Mouse (Mus musculus) lung, embryonic 14.5 days (tissue): ENCODE results near the gene Olfr159. TPM values are rescaled to one million over a fixed set of nuclear protein-coding genes. Genes with fewer than 3 reads are reported as not detected.

Experiments
- ATAC-seq: fragments of 200-750 bp; cut with Nextera tagmentation; 2 replicates; pipeline ENCODE4 v1.8.0; 2017; ENCODE audit warnings: mild to moderate bottlenecking, moderate TSS enrichment, moderate library complexity; ENCODE audit not compliant: insufficient read depth
- DNase-seq: peaks from one replicate; pipeline ENCODE4 v3.0.0-alpha.2; 2015
- H3K27ac ChIP-seq: fragments of 300-500 bp; sonication (generic); 2 replicates; pipeline ENCODE4 v1.5.1; 2014; ENCODE audit warnings: low read depth, mild to moderate bottlenecking, moderate library complexity
- H3K27me3 ChIP-seq: fragments of 300-500 bp; sonication (generic); 2 replicates; pipeline ENCODE4 v1.6.1; 2014; ENCODE audit warnings: low read length, control low read depth; ENCODE audit not compliant: insufficient read depth
- H3K36me3 ChIP-seq: fragments of 300-500 bp; sonication (generic); 2 replicates; pipeline ENCODE4 v1.6.1; 2014; ENCODE audit warnings: control low read depth; ENCODE audit not compliant: insufficient read depth
- H3K4me1 ChIP-seq: fragments of 300-500 bp; sonication (generic); 2 replicates; pipeline ENCODE4 v1.6.1; 2014; ENCODE audit warnings: antibody characterized with exemption, control low read depth; ENCODE audit not compliant: insufficient read depth
- H3K4me2 ChIP-seq: fragments of 300-500 bp; sonication (generic); 2 replicates; pipeline ENCODE4 v1.6.1; 2014; ENCODE audit warnings: mild to moderate bottlenecking
- H3K4me3 ChIP-seq: fragments of 300-500 bp; sonication (generic); 2 replicates; pipeline ENCODE4 v1.5.1; 2014; ENCODE audit warnings: low read depth, low read length
- H3K9ac ChIP-seq: fragments of 300-500 bp; sonication (generic); 2 replicates; pipeline ENCODE4 v1.6.1; 2014
- H3K9me3 ChIP-seq: fragments of 300-500 bp; sonication (generic); 2 replicates; pipeline ENCODE4 v1.6.1; 2016; ENCODE audit warnings: low read depth, low read length, control low read depth
- CTCF ChIP-seq: IDR thresholded peaks from 2 replicates; pipeline ENCODE4 v1.5.1; 2016; ENCODE audit warnings: antibody characterized with exemption, low read depth
- WGBS: fragments of 180-500 bp; shearing (Covaris S2); extraction: QIAGEN DNeasy Blood & Tissue Kit; methylation state at CpG from one replicate; pipeline ENCODE4 v1.1.7; 2014; 5-methylcytosine and 5-hydroxymethylcytosine counted together
- polyA plus RNA-seq: library from polyadenylated mRNA; unstranded; fragments of >200 nt; fragmentation: Nextera tagmentation; extraction: Ambion mirVana; gene quantifications from 2 replicates; pipeline ENCODE4 v1.2.1, GENCODE M21; 2014

Olfr159 gene
- polyA plus RNA-seq, 1 experiment from 2014 or later = not detected

DNA sequence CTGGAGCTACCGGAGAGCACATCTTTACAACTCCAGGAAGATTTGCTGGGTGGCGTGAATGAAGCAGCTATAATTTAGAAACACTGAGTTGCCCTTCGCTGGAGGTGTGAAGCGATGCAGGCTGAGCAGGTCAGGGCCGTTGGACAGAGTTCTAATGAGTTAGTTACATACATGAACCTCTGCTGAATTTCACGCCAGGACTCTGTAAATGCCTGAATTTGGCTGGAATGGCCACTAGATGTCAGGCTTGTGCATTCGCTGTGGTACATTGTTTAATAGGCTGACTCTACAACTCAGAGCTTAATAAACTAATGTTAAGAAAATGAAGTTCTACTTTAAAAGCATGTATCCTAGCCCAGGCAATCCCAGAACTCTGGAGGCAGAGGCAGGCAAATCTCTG lies 7.4 kb downstream of the Olfr159 start:
- ATAC-seq (no peak; the same call in 1 of the 2 replicates), DNase-seq (peak; percentile 89)
- Histone ChIP-seq H3K9ac (no peak overlapping the region), H3K36me3 (no peaks in the 10 kb centered on the region), H3K27me3 (no peaks in the 10 kb centered on the region), H3K27ac (no peak overlapping the region), H3K4me2 (no peak overlapping the region), H3K9me3 (no peaks in the 10 kb centered on the region), H3K4me1 (no peaks in the 10 kb centered on the region), H3K4me3 (no peak overlapping the region)
- WGBS = 14% methylated on average over 7 of the region's 7 CpGs
- peak; percentile 84 for TF ChIP-seq CTCF

DNA sequence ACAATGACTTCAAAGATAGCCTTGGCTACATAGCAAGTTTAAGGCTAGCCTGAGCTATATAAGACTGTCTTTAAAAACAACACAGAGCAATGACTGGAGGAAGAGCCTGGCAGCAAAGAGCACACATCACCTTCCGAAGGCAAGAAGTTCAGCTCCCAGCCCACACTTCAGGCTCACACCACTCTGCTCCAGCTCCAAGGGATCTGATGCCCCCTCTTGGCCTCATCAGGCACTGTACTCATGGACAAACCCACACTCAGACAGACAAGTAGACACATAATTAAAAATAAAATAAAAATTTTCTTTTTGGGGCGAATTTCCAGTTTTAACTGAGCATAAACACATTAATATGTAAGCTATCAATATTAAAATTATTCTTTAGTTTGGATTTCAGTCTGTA lies 9.5 kb downstream of the Olfr159 start:
- ATAC-seq = no peak
- no peaks in the 10 kb centered on the region for H3K9me3 ChIP-seq
- 0 out of 2 replicates have a peak, but pooled peaks have one; percentile 10 for TF ChIP-seq CTCF
- H3K4me2 ChIP-seq = no peak overlapping the region
- H3K27ac ChIP-seq = no peak overlapping the region
- H3K4me3 ChIP-seq = no peak overlapping the region
- H3K4me1 ChIP-seq = no peaks in the 10 kb centered on the region
- no peaks in the 10 kb centered on the region for H3K36me3 ChIP-seq
- H3K9ac ChIP-seq = no peak overlapping the region
- DNase-seq = no peak
- H3K27me3 ChIP-seq = no peaks in the 10 kb centered on the region
- WGBS = 70% methylated on average over 2 of the region's 2 CpGs

DNA sequence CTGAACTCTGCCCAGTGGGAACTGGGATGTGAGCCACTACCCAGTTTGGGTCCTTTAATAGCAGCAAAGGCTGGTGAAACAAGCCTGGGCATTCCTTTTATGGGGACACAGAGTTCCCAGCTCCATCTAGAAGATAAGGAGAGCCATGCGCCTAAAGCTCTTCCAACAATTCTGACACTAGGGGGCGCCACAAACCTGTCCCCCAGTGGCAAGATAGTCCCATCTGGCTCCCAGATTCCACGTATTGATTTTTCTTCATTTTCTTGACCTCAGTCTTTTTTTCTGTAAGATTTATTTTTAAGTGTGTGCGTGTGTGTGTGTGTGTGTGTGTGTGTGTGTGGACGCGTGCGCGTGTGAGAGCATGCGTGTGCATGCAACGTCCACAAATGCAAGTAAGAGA lies 10.3 kb downstream of the Olfr159 start:
- Histone ChIP-seq H3K9ac (no peak overlapping the region), H3K27me3 (no peaks in the 10 kb centered on the region), H3K27ac (no peak overlapping the region), H3K36me3 (no peaks in the 10 kb centered on the region), H3K4me3 (no peak overlapping the region), H3K4me2 (no peak overlapping the region), H3K9me3 (no peaks in the 10 kb centered on the region), H3K4me1 (no peaks in the 10 kb centered on the region)
- WGBS = 76% methylated on average over 10 of the region's 10 CpGs
- no peak for ATAC-seq
- DNase-seq = peak; percentile 48
- peak; percentile 47 for TF ChIP-seq CTCF

DNA sequence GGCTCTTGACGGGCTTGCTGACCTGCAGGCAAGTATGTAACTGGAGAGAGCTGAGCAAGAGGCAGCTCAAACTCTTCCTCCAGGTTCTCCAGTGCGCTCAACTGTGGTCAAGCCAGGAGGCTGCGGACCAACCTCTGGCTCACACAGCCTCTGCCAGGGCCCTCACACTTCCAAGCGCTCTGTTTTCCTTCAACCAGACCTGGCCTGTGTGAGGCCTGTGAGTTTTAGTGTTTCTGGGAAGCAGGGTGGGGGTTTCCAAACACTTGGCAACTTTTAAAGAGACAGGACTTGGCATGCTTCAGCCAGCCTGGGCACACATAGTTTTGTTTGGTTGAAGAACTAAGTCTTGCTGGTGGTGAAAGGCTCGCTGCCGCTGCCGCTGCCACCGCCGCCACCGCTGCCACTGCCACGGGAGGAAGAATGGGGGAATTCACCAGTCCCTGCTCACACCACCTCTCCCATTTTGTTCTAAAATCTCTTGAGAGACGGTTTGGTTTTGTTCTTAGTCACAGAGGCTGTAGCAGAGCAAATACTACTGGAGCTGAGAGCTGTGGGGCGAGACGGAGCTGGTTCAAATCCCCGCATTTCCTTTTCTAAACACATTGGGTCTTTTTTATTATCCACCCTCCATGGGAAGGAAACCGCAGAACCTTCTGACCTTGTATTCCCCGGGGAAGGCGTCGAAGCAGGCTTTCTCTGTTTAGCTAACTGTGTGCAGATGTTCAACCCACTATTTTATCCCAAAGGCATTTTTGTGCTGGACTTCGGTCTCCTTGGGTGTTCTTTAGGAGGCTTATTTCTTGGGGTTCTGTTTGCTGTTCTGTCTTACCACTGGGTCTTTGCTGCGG lies 11.0 kb downstream of the Olfr159 start:
- Histone ChIP-seq H3K4me1 (no peaks in the 10 kb centered on the region), H3K27ac (no peak overlapping the region), H3K9me3 (no peaks in the 10 kb centered on the region), H3K9ac (no peak overlapping the region), H3K4me3 (no peak overlapping the region), H3K4me2 (no peak overlapping the region), H3K36me3 (no peaks in the 10 kb centered on the region), H3K27me3 (no peaks in the 10 kb centered on the region)
- no peak for DNase-seq
- TF ChIP-seq CTCF = no peak
- WGBS = 74% methylated on average over 21 of the region's 21 CpGs
- ATAC-seq = no peak

DNA sequence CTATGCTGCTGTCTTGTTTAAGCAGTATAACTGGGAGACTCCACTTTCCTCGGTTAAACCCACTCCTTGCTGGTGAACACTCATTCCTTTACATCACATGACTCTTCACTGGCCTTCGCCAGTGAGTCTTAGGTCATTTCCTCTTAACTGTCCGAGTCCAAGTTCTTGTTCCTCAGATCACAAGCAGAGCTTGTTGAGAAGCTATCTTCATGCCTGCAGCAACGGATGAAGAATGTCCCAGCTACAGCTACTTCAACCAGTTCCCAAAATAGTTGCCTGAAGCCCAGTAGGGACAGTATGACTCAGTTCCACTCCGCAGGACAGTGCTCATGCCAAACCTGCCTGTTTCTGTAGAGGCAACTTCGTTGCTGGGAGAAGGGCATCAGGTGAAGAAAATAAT lies 13.6 kb downstream of the Olfr159 start:
- Histone ChIP-seq H3K4me3 (no peak overlapping the region), H3K9ac (no peak overlapping the region), H3K4me2 (no peak overlapping the region), H3K4me1 (no peaks in the 10 kb centered on the region), H3K27ac (no peak overlapping the region), H3K27me3 (no peaks in the 10 kb centered on the region), H3K36me3 (no peaks in the 10 kb centered on the region), H3K9me3 (no peaks in the 10 kb centered on the region)
- no peak for TF ChIP-seq CTCF
- ATAC-seq = no peak
- 62% methylated on average over 6 of the region's 6 CpGs for WGBS
- DNase-seq = no peak

DNA sequence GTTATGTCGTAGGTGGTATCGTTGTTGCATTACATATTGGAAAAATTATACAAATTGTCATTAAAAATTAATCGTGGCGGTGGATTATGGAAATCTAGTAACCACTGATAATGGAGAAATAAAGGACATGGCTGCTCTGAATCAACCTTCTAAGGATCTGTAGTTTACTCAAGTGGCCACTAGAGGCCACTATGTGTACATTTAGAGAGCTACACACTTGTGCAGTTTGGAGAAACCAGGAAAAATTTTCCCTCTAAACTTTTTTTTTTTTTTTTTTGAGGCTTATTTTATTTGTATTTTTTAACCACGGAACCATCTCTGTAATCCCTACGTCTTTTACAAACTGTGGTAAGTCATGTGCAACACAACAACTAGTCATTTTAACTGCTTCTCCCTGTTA lies 25.6 kb downstream of the Olfr159 start:
- H3K9ac ChIP-seq = no peak overlapping the region
- TF ChIP-seq CTCF = peak; percentile 70
- WGBS = 11% methylated on average over 6 of the region's 6 CpGs
- H3K4me3 ChIP-seq = no peak overlapping the region
- H3K4me1 ChIP-seq = no peaks in the 10 kb centered on the region
- DNase-seq (peak; percentile 85), ATAC-seq (no peak)
- no peak overlapping the region for H3K4me2 ChIP-seq
- no peaks in the 10 kb centered on the region for H3K27me3 ChIP-seq
- H3K27ac ChIP-seq = no peak overlapping the region
- no peaks in the 10 kb centered on the region for H3K9me3 ChIP-seq
- H3K36me3 ChIP-seq = no peaks in the 10 kb centered on the region

DNA sequence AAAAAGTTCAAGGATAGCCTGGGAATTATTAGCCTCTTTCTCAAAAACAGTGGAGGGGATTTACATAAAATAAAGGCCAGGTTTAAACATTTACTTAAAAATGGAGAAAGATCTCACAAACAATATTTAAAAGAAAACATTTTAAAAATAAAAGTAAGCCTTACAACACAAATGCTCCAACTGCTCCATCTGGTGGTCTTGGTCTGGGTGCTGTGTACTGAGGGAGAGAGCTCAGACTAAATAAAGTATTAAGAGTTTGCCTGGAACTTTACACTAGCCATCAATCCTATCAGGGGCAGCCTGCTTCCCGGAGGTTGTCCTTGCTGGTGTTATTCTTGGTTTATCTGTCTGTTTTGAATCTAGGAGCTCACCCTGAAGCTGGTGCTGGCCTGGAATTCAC lies 27.7 kb downstream of the Olfr159 start:
- Histone ChIP-seq H3K9ac (no peak overlapping the region), H3K27ac (no peak overlapping the region)
- DNase-seq = no peak

More for the DNA sequence above, 27.7 kb downstream of the Olfr159 start:
- Histone ChIP-seq H3K9me3 (no peaks in the 10 kb centered on the region), H3K4me2 (no peak overlapping the region), H3K4me3 (no peak overlapping the region), H3K27me3 (no peaks in the 10 kb centered on the region), H3K36me3 (no peaks in the 10 kb centered on the region), H3K4me1 (no peaks in the 10 kb centered on the region)
- no peak for ATAC-seq
- peak; percentile 23 for TF ChIP-seq CTCF
- 13% methylated on average over 1 of the region's 1 CpGs for WGBS
